Mouse (Mus musculus) cerebellum, postnatal 36 days (tissue): Measurements from ENCODE around the gene Lfng.
A peak's percentile ranks its signal among the peaks of the same experiment; 100 is the strongest.

Experiments
- DNase-seq, 2 experiments: peaks; one replicate each; pipeline ENCODE4 v3.0.0; 2021 to 2022; ENCODE audit warnings: mixed read lengths in 2 of 2

Lfng gene

DNA sequence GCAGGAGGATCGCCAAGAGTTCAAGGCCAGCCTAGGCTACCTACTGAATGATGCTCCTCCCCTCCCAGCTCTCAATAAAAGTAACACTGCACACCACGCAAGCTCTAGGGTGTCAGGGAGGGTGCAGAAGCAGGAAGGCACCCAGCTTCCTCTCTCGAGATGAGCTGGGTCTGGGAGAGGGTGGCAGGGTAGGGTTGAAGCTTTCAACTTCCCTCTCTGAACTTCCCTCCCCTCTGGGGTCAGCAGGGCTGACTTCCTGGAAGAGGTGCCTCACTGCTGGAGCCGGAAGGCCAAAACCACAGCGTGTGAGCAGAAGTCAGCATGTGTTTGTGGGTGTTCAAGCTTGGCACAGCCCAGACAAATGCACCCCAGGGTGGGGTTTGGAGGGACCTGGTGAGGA is 10.6 kb downstream of the Lfng start:
- no peak for DNase-seq

DNA sequence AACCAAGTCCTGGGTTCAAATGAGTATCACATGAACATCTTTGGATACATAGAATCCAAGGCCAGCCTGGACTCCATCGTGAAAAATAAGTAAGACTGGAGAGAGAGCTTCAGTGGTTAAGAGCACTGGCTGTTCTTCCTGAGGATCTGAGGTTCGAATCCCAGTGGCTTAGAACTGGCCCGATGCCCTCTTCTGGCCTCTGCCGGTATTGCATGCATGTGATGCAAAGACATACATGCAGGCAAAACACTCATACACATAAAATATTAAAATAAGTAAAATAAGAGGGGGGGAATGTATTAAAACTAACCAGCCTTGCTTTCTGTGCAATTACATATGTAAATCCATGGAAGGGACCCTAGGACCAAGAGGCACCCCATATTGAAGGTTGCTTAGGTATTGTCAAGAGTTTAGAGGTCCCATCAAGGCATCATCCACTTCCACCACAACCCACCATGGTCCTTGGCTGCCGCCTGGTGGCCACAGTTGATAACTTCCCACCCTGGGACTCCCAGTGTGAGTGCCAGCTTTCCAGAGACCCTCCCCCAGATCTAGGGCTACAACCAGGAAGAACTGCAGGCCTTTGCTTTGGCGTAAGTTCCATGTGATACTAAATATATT is 12.1 kb downstream of the Lfng start:
- DNase-seq, result peak; percentile 49 to 53

DNA sequence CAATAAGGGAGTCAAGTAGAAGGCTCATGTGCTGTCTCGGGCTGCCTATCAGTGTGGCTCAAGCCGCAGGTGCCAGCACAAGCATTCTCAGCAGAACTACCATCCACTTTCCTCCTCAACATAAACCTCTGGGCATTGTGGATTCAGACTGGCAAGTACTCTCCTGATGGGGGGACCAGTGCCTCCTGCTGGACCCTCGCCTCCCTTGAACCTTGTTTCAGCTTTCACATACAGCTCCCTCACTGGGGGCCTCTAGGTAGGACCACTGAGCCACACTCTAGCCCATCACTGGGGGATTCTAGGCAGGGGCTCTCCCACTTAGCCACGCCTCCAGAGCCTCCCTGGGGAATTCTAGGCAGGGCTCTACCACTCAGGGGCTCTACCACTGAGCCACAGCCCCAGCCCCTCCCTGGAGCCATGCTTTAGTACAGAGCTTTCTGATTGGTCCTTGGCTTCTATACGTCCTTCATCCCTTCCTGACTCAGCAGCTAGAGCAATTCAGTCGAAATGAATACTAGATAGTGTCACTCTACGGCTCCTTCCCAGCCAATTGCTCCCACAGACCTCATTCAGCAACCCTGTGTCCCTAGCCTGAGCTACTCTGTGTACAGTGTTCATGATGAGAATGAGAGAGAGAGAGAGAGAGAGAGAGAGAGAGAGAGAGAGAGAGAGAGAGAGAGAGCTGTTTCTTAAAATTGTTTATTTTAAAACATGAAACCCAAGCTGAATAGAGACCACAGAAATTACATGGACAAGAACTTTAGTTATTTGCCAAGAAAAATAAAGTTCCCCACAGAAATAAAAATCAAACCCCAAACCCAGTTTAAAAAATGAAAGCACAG is 13.0 kb downstream of the Lfng start:
- no peak for DNase-seq

DNA sequence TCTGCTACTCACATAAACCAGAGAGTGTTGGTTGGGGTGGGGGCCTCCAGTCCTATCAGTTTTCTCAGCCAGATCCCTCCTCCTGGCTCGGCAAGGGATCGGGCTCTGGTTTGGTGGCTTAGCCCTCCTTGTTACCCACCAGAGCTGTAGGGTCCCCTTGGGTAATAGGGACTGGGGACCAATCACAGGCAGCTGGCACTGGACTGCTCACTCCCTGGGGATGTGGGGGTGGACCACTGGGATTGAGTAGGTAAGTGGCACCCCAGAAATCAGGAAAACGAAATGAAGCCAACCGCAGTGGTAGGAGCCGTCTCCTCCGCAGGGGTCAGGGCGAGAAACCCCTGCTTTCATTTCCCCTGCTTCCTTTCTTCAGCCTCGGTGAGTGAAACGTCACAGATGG is 14.0 kb downstream of the Lfng start:
- no peak for DNase-seq

DNA sequence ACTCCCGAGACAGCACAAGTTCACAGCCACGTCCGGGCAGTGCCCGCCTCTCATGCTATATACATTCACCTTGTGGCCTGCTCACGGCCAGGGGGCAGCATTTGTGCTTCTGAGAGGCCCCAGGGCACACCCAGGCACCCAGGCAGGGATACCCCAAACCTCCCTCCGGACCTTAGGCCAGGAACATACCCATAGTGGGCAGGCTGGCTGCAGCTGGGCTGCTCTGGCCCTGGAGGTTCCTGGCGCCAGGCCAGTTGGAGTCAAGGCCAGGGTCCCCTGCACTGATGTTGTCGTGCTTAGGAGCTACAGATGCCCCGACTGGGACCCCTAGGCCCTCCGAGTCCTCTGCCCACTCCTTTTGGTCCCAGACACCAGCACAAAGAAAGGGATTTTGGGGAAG is 14.4 kb downstream of the Lfng start:
- DNase-seq, result no peak

DNA sequence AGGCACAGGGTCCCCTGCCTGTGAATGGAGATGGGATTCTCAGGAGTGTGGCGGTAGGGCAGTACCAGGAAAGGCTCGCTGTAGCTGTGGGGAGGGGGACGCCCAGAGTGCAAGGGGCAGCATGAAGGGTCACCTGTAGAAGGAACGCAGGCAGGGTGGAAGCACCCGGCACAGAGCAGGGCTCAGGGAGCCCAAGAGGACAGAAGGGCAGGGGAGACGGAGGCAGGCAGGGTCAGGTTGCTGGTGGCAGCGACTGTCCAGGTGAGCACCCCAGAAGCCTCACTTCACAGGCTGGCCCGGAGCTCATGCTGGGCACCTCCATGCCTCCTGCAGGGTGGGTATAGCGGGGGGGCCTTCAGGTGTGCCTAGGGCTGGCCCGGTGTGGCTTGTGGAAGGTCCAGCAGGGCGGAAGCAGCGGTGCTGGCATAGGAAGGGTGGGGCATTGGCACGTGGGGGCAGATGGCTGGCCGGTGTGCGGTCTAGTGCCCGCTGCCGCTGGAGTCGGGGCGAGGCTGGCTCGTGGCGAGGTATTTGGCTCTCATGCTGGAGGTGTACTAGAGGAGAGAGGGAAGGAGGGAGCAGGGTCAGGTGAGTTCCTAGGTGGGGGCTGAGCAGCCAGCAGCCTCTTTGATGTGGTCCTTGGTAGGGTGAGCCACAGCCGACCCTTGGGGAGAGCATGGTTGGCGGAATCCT is 16.0 kb downstream of the Lfng start:
- DNase-seq, result no peak

DNA sequence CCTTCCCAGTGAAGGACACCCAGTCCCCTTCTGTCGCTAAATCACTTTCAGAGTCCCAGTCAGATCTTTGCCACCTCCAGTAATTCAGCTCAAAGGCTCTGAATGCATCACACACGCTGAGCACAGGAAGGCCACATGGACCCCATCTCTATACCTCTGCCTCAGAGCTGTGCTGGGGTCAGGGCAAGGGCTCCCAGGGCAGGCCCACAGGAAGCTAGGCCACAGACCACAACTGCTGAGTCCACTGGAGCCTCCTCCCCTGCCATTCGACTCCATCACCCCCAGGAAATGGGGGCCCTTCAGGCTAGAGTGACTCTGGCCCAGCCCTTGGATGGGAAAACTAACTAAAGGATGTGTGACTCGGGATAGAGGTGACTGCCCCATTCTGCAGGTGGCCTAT is 16.7 kb downstream of the Lfng start:
- no peak for DNase-seq

DNA sequence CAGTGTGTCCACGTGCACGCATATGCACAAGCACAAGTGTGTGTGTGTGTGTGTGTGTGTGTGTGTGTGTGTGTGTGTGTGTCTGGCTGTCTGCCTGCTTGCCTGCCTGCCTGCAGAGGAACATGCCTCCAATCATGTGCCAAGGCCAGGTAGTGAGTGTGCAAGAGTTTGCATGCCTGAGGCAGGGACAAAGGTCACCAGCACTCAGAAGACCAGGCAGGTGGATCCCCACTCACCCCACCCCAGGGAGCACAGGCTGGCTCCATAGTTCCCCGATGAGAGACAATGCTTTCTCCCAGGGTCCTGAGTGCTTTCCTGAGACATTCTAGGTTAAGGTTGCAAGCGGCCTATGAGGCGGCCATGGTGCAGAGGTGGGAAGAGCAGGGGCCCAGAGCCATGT is 17.1 kb downstream of the Lfng start:
- DNase-seq, result no peak

DNA sequence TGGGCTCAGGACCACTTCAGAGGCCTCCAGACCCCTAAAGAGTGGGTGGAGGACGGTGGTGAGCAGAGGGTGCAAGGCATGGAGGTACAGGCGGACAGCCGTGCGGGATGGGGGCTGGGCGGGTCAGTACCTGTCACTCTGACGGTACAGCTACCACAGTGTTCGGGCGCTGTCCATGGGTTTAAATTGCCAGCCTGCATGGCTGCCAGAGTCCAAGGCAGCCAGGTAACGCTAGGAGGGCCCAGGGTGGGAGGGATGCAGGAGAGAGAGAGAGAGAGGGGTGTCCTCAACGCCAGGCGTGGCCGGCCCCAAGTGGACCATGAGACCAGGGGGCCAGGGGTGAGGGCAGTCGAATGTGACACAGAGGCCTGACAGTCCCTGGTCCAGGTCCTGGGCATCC is 17.8 kb downstream of the Lfng start:
- no peak for DNase-seq

DNA sequence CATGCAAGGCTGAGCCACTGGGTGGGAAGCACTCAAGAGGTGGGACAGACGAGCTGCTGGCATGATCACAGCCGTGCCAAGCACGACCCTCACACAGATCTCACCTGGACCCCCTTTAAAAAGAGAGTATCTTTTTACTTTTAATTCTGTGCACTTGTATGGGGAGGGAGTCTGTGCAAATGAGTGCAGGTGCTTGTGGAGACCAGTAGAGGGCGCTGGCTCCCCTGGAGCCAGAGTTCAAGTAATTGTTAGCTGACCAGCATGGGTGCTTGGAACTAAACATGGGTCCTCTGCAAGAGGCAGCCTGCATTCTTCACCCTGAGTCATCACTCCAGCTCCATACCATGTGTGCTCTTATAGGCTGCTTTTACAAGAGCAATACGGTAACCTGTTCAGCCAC is 20.5 kb downstream of the Lfng start:
- no peak for DNase-seq

DNA sequence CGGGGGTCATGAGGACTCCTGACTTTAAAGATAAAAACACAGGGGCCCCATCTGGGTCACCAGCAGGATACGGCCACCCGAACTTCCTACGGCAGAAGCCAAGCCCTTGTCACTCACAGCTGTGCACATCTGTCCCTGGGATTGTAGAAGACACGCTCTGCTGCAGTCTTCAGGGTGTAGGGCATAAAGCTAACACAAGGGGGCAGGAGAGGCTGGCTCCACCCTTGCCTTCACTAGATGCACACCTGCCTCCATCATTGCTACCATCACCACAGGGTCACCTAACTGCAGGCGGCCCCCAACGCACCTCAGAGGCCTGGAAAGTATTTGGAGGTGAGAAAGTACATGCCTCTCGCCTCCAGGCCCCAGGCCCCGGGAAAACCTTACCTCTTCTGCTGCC is 21.9 kb downstream of the Lfng start:
- no peak for DNase-seq

DNA sequence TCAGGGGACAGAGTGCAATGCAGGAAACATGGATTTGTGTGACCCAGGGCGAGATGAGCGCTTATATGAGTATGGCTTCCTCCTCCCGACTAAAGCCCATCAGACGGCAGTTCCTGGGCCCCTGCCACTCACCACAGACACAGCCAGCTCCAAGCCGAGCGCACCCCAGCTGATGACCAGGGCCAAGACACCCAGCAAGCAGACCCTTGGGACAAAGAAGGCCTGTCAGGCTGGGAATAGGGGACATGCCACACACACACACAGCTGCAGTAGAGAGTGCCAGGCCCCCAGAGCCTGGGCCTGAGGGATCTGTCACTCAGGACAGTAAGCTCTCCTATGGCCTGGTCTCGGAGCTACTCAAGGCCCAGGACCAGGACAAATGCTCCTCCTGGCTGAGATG is 26.3 kb downstream of the Lfng start:
- DNase-seq, result no peak

DNA sequence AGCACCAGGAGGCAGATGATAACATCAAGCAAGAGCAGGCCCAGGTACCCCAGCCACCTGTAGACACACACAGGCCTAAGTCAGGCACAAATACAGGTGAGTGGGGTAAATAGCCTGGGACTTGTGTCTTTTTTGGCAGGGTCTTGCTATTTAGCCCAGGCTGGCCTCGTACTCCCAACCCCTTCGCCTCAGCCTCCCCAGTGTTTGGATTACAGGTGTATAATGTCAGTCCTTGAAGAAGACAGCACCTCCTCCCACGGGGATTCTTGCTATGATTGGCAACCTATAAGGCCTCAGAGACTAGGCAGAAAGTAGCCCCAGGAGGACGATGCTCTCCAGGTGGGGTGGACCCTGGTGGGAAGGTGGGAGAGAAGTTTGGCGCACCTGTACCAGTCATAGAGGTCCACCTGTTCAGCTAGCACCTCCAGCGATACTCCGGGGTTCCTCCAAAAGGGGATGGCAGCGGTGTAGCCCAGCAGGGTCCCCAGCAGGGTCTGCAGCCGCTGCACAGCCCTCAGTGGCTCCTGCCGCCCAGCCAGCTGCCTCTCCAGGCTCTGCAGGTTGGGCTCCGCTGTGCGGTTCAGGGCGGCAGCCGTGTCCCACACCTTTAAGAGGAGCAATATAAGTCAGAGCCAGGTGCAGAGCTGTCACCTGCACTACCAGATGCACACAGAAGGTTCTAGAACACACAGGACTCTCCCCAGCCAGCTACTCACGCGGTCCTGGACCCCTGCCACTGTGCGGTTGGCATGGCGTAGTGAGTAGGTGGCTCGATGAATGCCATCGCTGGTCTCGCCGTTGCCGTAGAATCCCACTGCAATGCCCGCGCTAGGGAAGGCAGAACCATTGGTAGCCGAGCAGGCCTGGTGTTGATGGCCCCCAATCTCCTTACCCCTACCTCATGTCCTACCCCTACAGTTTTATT is 27.9 kb downstream of the Lfng start:
- DNase-seq, result no peak

DNA sequence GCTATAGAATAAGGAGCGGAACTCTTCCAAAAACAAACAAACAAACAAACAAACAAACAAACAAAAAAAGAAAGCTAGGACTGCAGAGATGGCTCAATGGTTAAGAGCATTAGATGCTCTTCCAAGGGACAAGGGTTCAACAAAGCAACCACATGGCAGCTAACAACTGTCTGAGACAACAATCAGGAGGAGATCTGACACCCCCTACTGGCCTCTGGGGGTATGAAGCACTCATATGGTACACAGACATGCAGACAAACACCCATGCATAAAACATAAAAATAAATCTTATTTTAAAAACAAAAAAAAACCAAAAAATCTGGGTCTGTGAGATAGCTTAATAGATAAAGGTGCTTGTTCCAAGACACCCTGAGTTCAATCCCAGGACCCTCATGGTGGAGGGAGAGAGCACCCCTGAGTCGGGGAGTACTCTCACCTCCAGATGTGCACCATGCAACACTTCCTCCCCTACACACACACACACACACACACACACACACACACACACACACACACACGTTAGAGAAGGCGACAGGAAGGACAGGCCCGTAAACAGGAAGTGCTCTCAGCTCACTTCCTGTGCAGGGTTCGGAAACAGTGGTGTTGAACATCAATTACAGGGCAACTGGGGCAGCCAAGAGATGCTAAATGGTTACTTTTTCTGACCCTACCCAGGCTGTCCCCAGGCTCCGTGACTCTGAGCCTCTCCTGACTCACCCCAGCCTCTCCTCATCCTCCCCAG is 29.4 kb downstream of the Lfng start:
- DNase-seq, result no peak

DNA sequence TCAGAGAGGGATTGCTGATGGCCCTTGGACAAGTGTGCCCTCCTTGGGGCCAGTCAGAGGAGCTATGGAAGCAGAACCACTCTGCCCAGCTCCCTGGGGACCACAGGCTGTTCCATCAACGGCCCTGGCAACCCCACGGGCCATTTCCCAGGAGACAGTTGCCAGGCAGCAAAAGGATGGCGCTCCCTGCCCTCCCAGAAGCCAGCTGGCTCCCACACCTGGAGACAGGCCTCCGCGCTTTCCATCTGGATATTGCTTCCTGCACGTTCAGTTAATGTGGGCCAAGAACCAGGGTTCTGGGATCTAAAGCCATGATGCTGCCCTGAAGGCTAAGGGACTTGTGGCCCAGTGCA is 29.9 kb downstream of the Lfng start:
- no peak for DNase-seq

DNA sequence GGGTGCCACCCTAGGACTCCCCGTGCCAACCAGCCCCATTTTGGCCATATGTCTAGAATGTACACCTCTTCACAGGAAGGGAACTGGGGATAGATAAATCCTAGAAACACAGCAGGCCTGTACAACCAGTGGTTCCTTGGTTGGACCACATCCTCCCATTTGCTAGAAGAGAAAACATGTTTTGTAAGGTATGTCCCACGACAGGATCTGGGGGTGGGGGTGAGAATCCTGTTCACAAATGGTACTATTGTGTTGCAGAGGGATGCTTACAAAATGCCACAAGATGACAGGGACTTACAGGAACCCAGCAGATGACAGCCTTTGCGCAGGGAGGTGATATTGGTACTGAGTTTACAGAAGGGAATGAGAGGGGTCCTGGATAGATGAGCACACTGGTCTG is 30.9 kb downstream of the Lfng start:
- no peak for DNase-seq

DNA sequence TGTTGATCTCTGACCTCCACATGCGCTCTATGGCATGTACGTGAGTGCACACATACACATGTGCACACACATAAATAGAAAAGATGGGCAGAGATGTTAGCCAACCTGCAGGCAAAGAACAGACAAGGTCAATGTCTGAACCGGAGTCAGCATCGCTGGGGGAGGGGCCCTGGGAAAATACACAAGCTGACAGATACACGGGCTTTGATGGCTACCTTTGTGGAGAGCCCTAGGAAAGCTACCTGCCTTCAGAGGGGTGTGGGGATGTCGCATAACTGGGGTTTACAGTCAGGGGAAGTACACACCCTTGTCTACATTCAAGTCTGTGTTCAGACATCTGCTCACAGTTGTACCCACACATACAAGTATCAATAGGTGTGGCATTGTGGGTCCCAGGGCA is 31.4 kb downstream of the Lfng start:
- no peak for DNase-seq

DNA sequence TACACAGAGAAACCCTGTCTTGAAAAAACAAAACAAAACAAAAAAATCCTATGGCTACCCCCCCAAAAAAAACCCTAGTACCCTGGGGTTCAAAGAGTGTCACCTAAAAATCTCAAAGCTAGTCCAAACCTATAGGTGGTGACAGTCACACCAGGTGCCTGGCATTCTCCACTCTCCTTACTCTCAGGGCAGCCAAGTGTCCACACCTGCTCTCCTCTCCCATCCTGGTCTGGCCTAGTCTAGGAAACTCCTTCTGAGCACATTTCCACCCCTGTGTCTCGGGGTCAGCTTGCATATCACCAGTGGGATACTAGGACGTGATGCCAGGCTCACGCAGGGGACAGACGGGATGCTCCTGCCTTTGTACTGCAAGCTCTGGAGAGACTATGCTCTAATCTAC is 32.2 kb downstream of the Lfng start:
- peak in 1 of 2 experiments; percentile 24 for DNase-seq

DNA sequence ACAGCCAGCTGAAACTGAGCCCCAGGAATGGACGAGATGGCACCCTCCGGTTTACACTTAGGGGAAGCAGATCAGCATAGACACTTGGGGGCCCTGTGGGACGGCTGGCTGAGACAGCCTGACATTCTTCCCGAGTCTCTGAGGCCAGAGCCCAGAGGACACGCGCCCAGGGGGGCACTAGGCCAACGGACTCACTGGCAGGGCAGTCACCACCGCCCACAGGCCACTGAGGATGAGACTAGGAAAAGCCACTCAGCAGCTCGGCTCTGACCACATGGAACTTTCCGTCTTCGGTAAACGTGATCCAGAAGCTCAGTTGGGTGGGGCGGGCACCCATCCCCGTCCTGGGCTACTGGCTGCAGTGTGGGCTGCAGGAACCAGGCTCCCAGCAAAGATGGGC is 32.8 kb downstream of the Lfng start:
- peak; percentile 28 to 42 for DNase-seq

DNA sequence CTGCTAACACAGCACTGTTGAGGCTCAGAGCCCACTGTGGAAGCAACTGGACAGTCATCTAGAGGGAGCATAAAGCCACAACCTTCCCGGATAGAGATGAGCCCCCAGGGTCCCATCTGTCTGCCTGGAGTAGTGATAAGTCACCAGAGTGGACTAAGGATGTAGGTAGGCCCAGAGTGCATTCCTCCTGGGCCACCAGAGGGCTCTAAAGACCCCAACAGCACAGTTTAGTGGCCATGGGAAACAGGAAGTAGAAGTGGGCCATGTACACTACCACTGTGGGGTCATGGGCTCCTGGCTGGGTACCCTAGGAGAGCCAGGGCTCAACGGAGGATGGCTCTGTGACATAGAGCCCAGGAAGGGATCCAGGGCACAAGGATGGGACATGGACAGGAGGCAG is 33.7 kb downstream of the Lfng start:
- DNase-seq, result no peak

DNA sequence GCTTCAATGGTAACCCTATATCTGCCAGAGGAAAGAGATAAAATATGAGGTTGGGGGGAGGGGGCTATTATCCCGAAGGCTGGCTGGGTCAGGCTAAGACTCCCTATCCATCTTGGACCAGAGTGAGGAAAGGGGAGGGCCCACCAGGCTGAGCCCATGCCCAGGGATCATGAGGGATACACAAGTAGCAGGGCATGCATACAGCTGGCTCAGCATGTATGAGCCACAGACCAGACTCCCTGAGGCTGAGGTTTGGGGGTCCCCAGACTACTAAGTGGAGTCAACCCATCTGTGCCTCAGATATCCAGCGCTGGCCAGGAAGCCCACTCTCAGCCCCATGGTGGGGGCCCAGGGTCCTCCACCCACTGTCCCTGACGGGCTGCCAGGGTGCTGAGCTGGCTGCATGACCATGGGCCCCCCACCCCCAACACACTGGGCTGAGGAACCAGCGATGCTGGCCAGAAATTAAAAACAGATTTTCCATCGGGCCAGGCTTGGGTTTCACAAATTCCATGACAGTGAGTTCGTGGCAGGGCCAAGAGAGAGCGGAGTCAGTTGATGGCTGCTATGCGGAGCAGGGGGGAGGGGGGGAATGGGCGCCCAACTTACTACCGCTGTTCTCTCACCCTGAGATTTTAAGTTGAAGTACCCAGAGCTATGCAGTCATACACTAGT is 34.3 kb downstream of the Lfng start:
- no peak for DNase-seq

DNA sequence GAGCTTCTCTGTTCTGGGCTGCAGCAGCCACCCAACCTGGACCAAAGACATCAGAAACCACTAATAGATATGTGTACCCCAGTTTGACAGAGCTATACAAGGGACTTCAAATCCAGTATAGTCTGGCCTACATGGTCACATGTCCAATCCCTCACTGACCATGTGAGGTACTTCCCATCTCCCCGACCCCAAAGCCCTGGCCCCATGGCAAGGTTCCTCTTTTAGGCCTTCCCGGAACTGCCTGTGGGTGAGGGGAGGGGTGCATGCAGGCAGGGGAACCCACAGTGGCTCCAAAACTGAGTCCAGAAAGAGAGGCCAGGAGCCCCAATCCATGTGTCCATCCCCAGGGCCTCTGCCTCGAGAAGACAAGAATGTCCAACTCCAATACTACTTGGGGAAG is 35.0 kb downstream of the Lfng start:
- DNase-seq, result no peak
